Mouse (Mus musculus) hindbrain, embryonic 15.5 days (tissue): ENCODE results near the gene Ajm1. TPM values are rescaled to one million over a fixed set of nuclear protein-coding genes. Genes with fewer than 3 reads are reported as not detected.

Source experiments
- ATAC-seq: fragments of 200-750 bp; cut with Nextera tagmentation; 2 replicates; pipeline ENCODE4 v1.8.0; 2017; ENCODE audit warnings: low read depth, moderate number of reproducible peaks, moderate TSS enrichment; ENCODE audit not compliant: low FRiP score
- H3K27ac ChIP-seq: fragments of 300-500 bp; sonication (generic); replicated peaks from 2 replicates; pipeline ENCODE4 v1.5.1; 2015; ENCODE audit warnings: mild to moderate bottlenecking, inconsistent platforms
- H3K27me3 ChIP-seq: fragments of 300-500 bp; sonication (generic); 2 replicates; pipeline ENCODE4 v1.6.1; 2015; ENCODE audit warnings: control low read depth, inconsistent platforms
- H3K36me3 ChIP-seq: fragments of 300-500 bp; sonication (generic); 2 replicates; pipeline ENCODE4 v1.6.1; 2015; ENCODE audit warnings: control low read depth, inconsistent platforms
- H3K4me1 ChIP-seq: fragments of 300-500 bp; sonication (generic); replicated peaks from 2 replicates; pipeline ENCODE4 v1.6.1; 2015; ENCODE audit warnings: control low read depth, inconsistent platforms
- H3K4me2 ChIP-seq: fragments of 300-500 bp; sonication (generic); 2 replicates; pipeline ENCODE4 v1.6.1; 2015; ENCODE audit warnings: moderate library complexity, mild to moderate bottlenecking, inconsistent platforms
- H3K4me3 ChIP-seq: fragments of 300-500 bp; sonication (generic); 2 replicates; pipeline ENCODE4 v1.5.1; 2015; ENCODE audit warnings: mild to moderate bottlenecking, inconsistent platforms
- H3K9ac ChIP-seq: fragments of 300-500 bp; sonication (generic); 2 replicates; pipeline ENCODE4 v1.6.1; 2015; ENCODE audit warnings: inconsistent platforms
- H3K9me3 ChIP-seq: fragments of 300-500 bp; sonication (generic); 2 replicates; pipeline ENCODE4 v1.6.1; 2016; ENCODE audit warnings: control low read depth, inconsistent platforms
- WGBS: fragments of 180-500 bp; shearing (Covaris S2); methylation state at CpG from one replicate; pipeline ENCODE4 v1.1.7; 2015; 5-methylcytosine and 5-hydroxymethylcytosine counted together
- polyA plus RNA-seq: library from polyadenylated mRNA; unstranded; fragments of >200 nt; fragmentation: Nextera tagmentation; extraction: Ambion mirVana; gene quantifications from 2 replicates; pipeline ENCODE4 v1.2.1, GENCODE M21; 2015

Gene Ajm1
- polyA plus RNA-seq, 1 experiment from 2014 or later, result 16.5 TPM

DNA sequence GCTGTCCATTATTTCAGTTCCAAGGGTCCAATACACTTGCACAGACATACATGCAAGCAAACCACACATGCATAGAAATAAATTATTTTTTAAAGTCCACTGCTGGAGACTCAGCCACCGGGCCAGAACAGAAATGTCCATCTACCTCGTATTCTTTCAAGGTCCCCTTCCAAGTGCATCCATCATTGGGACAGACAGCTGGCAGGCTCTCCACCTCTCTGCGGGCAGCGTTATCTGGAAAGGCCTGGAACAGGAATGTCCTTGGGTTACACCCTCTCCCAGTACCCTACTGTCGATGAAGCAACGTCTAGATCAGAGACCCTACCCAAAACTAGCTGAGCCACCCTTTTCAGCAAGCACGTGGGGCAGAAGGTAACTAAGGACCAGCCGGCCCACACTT, 45.0 kb downstream of the Ajm1 start:
- Histone ChIP-seq H3K9ac (no peak overlapping the region), H3K4me3 (no peak overlapping the region), H3K4me2 (no peak overlapping the region), H3K27me3 (no peaks in the 10 kb centered on the region), H3K27ac (no peak overlapping the region), H3K36me3 (peaks cover 7% of the 10 kb centered on the region; the same call in 1 of the 2 replicates), H3K4me1 (no peaks in the 10 kb centered on the region), H3K9me3 (no peaks in the 10 kb centered on the region)
- WGBS, result 89% methylated on average over 8 of the region's 8 CpGs
- no peak for ATAC-seq

DNA sequence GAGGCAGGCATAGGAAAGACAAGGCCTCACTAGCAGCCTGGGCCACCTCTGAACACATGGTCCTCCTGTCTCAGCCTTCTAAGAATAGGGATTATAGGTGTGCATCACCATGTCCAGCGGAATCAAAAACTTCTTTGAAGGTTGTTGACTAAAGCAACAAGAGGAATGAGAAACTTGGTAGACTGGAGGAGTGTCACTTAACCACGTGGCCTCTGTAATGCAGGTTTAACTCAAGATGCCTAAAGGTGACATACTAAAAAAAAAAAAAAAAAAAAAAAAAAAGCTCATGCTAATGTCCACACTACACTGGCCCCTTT, 46.7 kb downstream of the Ajm1 start:
- no peak for ATAC-seq
- no peak overlapping the region for H3K9ac ChIP-seq
- no peak overlapping the region for H3K4me2 ChIP-seq
- no peaks in the 10 kb centered on the region for H3K27me3 ChIP-seq
- H3K4me1 ChIP-seq, result no peaks in the 10 kb centered on the region
- WGBS, result 92% methylated on average over 2 of the region's 2 CpGs
- H3K36me3 ChIP-seq, result peaks cover 12% of the 10 kb centered on the region
- no peak overlapping the region for H3K27ac ChIP-seq
- H3K9me3 ChIP-seq, result no peaks in the 10 kb centered on the region
- no peak overlapping the region for H3K4me3 ChIP-seq

DNA sequence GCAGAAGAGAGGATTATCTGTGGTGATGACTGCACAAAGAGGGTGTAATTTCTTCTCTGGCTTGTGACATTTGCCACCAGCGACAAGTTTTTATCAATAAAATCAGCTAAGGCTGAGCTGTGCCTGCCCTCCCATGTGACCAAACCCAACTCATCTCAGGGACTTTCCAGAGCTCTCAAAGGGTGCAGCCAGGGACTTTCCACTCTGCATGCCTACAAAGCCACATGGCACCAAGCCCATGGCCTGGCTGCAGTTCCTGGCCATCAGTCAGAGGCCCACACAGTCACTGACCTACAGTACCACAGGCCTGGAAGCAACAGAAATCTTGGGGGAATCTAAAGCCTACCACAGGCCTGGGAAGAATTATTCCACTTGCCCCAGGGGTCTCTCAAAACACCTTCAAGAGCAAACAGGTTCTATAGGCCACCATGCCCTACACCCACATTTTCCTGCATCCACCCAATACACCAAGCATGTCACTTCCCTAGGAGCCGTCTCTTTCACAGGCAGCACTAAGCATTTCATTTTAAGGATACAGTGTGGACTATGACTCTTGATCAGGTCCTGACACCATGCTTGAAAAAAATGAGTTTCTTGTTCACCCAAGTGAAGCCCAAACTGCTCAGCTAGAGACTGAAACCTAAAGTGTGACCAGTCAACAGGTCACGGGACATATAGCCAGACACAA, 47.2 kb downstream of the Ajm1 start:
- no peaks in the 10 kb centered on the region for H3K9me3 ChIP-seq
- no peak overlapping the region for H3K4me3 ChIP-seq
- WGBS, result 97% methylated on average over 3 of the region's 3 CpGs
- H3K36me3 ChIP-seq, result peaks cover 13% of the 10 kb centered on the region
- H3K27ac ChIP-seq, result no peak overlapping the region
- H3K9ac ChIP-seq, result no peak overlapping the region
- no peak for ATAC-seq
- H3K27me3 ChIP-seq, result no peaks in the 10 kb centered on the region
- no peaks in the 10 kb centered on the region for H3K4me1 ChIP-seq
- H3K4me2 ChIP-seq, result no peak overlapping the region

DNA sequence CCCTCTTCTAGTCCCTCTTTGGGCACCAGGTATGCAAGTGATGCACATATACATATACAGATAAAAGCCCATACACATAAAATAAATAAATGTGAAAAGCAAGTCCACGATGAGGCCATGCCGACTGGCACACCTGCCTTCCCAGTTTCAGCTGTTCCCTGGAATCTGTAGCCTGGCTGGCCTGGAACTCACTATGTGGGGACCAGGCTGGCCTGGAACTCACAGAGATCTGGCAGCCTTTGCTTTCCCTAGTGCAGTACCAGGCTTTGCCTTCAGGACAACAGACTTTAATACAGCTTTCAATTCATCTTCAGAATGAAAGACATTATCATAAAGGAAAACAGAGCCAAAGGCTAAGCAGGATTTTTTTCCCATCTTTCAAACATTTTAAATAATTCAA, 47.9 kb downstream of the Ajm1 start:
- Histone ChIP-seq H3K9ac (no peak overlapping the region), H3K27me3 (no peaks in the 10 kb centered on the region), H3K4me2 (no peak overlapping the region), H3K4me1 (no peaks in the 10 kb centered on the region), H3K9me3 (no peaks in the 10 kb centered on the region), H3K36me3 (peaks cover 19% of the 10 kb centered on the region), H3K4me3 (no peak overlapping the region), H3K27ac (no peak overlapping the region)
- 95% methylated on average over 2 of the region's 2 CpGs for WGBS
- no peak for ATAC-seq

DNA sequence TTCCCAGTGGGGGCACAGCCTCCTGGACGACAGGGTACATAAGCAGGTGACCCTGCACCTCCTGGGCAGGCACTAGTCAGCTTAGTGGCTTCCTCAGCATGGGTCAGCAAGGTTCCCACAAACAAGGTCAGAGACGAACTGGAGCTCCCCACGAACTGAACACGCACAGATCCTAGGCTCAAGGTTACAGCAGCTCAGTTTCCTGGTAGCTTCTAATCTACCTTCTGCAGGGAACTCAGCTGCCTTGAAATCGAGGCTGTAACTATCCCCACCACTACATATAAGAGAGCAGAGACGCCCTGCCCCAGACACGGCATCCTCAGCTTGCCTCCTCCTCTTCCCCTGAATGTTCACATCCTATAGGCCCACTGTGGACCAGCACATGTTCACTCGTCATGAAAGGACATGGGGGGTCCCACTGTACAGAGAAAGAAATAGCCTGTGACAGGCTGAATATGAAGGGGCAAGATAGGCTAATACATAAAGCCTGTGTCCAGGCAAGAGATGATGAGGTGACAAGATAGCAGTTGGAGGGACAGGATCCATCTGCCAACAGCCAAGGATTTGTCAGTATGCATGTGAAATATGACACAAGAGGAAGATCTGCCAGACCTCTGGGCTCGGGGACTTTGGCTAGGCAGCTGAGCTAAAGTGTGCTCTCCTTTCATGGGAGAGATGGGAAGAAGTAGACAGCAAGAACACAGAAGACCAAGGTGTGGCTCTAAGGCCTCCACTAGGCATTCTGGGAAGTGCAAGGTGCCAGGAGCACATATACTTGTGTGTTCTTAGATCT, 54.9 kb downstream of the Ajm1 start:
- H3K27ac ChIP-seq, result no peak overlapping the region
- no peaks in the 10 kb centered on the region for H3K4me1 ChIP-seq
- no peak for ATAC-seq
- H3K36me3 ChIP-seq, result peaks cover 53% of the 10 kb centered on the region
- no peak overlapping the region for H3K9ac ChIP-seq
- H3K9me3 ChIP-seq, result no peaks in the 10 kb centered on the region
- H3K27me3 ChIP-seq, result no peaks in the 10 kb centered on the region
- no peak overlapping the region for H3K4me3 ChIP-seq
- 91% methylated on average over 9 of the region's 9 CpGs for WGBS
- H3K4me2 ChIP-seq, result no peak overlapping the region

Other genes with a start within 250 kb of the Ajm1 start
- 43.6 and 45.2 TPM in 2 replicates for gene Man1b1, start 249.4 kb downstream of the Ajm1 start, polyA plus RNA-seq
- 24.4 and 24.9 TPM in 2 replicates for gene Dpp7, start 225.4 kb downstream of the Ajm1 start, polyA plus RNA-seq
- gene Uap1l1, start 216.1 kb downstream of the Ajm1 start, polyA plus RNA-seq, result 5.1 and 6.4 TPM in 2 replicates
- gene Sapcd2, start 209.4 kb downstream of the Ajm1 start, polyA plus RNA-seq, result 11.8 and 13.8 TPM in 2 replicates
- 3.7 and 7.0 TPM in 2 replicates for gene Entpd2, start 185.9 kb downstream of the Ajm1 start, polyA plus RNA-seq
- 424 and 493 TPM in 2 replicates for gene Npdc1, start 182.4 kb downstream of the Ajm1 start, polyA plus RNA-seq
- 0.08 TPM in 1 of 2 replicates, not detected in the other for gene Fut7, start 158.5 kb downstream of the Ajm1 start, polyA plus RNA-seq
- gene Abca2, start 153.1 kb downstream of the Ajm1 start, polyA plus RNA-seq, result 15.0 and 15.1 TPM in 2 replicates
- gene Clic3, start 124.9 kb downstream of the Ajm1 start, polyA plus RNA-seq, result 3.7 and 4.3 TPM in 2 replicates
- 109 and 119 TPM in 2 replicates for gene Paxx, start 120.7 kb downstream of the Ajm1 start, polyA plus RNA-seq
- 647 and 983 TPM in 2 replicates for gene Ptgds, start 111.7 kb downstream of the Ajm1 start, polyA plus RNA-seq
- gene Lcn12, start 87.8 kb downstream of the Ajm1 start, polyA plus RNA-seq, result not detected in 2 replicates
- 120 and 143 TPM in 2 replicates for gene Fbxw5, start 81.0 kb downstream of the Ajm1 start, polyA plus RNA-seq
- 5.8 and 6.1 TPM in 2 replicates for gene C8g, start 80.0 kb downstream of the Ajm1 start, polyA plus RNA-seq
- 16.5 and 19.4 TPM in 2 replicates for gene Traf2, start 34.8 kb downstream of the Ajm1 start, polyA plus RNA-seq
- 375 and 378 TPM in 2 replicates for gene Edf1, start 23.9 kb downstream of the Ajm1 start, polyA plus RNA-seq
- gene Mamdc4, start 6.9 kb downstream of the Ajm1 start, polyA plus RNA-seq, result 1.6 and 2.1 TPM in 2 replicates
- gene Phpt1, start 6.5 kb downstream of the Ajm1 start, polyA plus RNA-seq, result 159 and 169 TPM in 2 replicates
- 70.0 and 73.5 TPM in 2 replicates for gene Rabl6, start 26.8 kb upstream of the Ajm1 start, polyA plus RNA-seq
- gene Ccdc183, start 35.9 kb upstream of the Ajm1 start, polyA plus RNA-seq, result 0.27 and 0.45 TPM in 2 replicates
- 47.0 and 57.8 TPM in 2 replicates for gene Tmem141, start 40.2 kb upstream of the Ajm1 start, polyA plus RNA-seq
- gene Fcna, start 46.3 kb upstream of the Ajm1 start, polyA plus RNA-seq, result 3.7 and 4.6 TPM in 2 replicates
- gene Lcn8, start 71.4 kb upstream of the Ajm1 start, polyA plus RNA-seq, result not detected in 2 replicates
- gene Lcn5, start 76.2 kb upstream of the Ajm1 start, polyA plus RNA-seq, result not detected in 2 replicates
- not detected in 2 replicates for gene Lcn6, start 95.0 kb upstream of the Ajm1 start, polyA plus RNA-seq
- gene Lcn10, start 101.0 kb upstream of the Ajm1 start, polyA plus RNA-seq, result not detected in 2 replicates
- not detected in 2 replicates for gene Obp2a, start 118.3 kb upstream of the Ajm1 start, polyA plus RNA-seq
- 149 and 164 TPM in 2 replicates for gene Bmyc, start 125.0 kb upstream of the Ajm1 start, polyA plus RNA-seq
- gene Obp2b, start 155.3 kb upstream of the Ajm1 start, polyA plus RNA-seq, result not detected in 2 replicates
- not detected in 2 replicates for gene Lcn3, start 183.8 kb upstream of the Ajm1 start, polyA plus RNA-seq
- gene Lcn11, start 195.3 kb upstream of the Ajm1 start, polyA plus RNA-seq, result not detected in 2 replicates
- gene Gm13539, start 200.5 kb upstream of the Ajm1 start, polyA plus RNA-seq, result not detected in 2 replicates
- not detected in 2 replicates for gene Glt6d1, start 234.1 kb upstream of the Ajm1 start, polyA plus RNA-seq
- gene Lcn9, start 241.4 kb upstream of the Ajm1 start, polyA plus RNA-seq, result not detected in 2 replicates